Mouse (Mus musculus) c-Kit-positive CD71-positive TER-119-positive erythroid progenitor cells, embryonic 14.5 days (primary cell): ENCODE measurements around the gene Myh7b.

Experiments
- DNase-seq: peaks from one replicate; pipeline ENCODE4 v3.0.0-alpha.2; 2013; ENCODE audit warnings: low spot score

The Myh7b gene

DNA sequence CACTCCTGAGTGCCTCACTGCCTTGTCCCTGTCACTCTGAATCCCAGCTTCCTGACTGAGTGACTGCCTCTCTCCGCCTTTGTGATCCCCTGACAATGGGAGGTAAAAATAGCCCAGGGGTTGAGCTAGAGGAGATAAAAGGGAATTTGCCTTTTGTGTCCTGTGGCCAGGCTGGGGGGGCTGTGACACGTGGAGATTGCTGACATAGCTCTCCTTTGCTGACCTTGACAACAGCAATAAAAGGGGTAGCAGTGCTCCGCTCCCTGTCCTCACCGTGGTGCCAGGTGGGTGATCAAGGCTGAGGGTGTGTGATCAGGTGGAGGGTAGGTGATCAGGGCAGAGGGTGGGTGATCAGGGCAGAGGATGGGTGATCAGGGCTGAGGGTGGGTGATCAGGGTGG, at the start of gene Myh7b:
Myh7b (plus strand) TSS at position 235 of the 400 bp plus-strand sequence.
- DNase-seq: no peak

DNA sequence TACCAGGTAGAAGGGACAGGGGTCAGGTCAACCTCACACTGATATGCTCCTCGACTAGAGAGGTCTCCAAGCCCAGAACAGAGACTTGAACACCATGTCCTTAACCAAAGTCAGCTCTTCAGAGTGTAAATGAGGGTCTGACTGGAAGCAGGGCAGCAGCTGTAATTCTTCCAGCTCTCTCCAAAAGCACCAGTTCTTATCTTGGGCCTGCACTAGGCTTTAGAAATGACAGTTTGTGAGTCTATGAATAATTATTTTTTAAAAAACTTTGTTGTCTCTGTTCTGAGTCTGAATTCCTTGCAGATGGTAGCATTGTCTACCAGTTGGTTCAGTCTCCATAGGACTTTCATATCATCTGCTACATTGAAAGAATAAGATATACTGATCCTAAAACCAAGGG, 48.8 kb upstream of the Myh7b start:
- DNase-seq: no peak

DNA sequence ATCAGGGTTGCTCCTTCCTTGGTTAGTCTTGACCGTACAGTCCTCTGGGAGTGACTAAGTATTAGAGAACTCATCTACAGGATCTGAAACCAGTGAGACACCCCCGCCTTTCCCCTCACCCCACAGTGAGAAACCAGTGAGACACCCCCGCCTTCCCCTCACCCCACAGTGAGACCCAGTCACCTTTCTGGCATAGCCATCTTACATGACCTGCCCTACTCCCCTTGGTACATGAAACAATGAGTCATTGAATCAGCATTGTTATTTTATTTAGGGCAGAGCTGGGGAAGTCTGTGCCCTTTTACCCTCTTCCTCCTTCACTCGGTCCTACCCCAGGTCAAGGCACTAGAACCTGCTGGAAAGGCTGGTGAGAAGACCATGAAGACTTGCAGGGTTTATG, 48.1 kb upstream of the Myh7b start:
- no peak for DNase-seq

DNA sequence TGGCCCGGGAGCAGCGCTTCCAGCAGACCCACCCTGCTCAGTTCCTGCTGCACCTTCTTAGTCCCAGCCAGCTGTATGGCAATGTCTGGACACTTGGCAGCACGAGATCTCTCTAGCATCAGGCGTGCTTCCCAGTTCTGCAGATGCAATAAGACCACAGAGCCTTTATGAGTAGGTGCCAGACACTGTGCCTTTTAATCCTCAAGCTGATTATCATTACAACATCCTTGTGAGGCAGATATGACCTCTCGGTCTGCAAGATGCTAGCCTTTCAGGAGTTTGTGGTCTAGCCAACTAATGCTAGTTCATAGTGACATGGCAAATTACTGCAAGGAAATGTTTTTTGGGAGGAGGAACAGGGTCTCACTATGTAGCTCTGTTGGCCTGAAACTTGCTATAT, 43.3 kb upstream of the Myh7b start:
- no peak for DNase-seq

DNA sequence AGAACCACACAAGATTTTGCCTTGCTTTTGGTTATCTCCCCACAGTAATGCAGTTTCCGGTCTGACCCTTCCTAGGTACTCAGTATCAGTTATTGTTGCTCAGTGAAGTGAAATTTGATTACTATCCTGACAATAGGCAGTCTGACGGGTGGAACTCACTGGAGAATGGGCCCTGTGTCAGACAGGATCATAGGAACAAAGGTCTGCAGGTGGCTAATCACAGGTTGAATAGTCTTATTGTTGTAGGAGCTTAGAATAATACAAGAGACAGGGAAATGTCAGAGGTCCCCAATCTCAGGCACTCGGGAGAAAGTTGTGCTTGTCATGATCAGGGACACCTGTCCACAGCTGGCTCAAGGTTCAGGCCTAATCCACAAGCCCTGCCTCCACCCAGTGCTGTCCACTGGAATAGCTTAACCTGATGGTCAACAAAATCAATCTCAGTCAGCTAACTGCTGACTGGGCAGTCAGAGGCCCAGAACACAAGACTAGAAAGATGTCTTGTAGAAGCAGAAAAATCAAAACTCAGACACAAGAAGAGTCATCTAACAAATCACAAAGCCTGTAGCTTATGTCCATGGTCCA, 41.7 kb upstream of the Myh7b start:
- DNase-seq: no peak

DNA sequence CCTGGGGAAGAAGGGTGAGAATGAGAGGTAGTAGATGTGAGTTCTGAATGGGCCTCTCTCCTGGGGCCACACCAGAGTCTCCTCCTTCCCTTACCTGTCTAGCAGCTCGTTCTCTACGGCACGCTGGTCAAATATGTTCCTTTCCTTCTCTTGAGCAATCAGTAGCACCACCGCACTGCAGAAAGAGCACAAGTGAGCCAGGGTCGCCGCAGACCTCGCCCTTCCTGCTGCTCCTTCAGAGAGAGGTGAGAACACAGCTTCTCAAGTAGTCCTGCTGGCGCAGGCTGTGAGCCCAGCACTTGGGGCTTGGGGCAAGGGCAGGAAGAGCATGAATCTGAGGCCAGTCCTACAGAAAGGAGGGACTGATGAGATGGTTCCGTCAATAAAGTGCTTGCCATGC, 38.0 kb upstream of the Myh7b start:
- no peak for DNase-seq

DNA sequence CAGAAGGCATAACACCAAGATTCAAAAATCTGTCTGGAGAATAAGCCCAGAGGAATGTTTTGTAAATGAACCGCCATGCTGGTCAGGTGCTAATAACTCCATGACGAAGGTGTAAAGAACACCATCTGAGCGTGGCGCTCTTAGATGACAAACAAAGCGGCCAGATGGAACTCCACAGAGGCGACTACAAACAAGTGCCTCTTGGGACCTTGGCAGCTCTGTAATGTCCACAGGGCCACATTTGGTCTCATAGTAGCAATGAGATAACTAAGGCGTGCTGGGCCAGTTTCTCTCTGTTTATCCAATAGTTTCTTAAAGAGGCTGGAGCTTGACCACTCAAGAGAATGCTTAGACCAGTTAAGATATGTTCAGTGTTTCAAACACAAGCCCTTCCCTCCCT, 37.0 kb upstream of the Myh7b start:
- DNase-seq: no peak

DNA sequence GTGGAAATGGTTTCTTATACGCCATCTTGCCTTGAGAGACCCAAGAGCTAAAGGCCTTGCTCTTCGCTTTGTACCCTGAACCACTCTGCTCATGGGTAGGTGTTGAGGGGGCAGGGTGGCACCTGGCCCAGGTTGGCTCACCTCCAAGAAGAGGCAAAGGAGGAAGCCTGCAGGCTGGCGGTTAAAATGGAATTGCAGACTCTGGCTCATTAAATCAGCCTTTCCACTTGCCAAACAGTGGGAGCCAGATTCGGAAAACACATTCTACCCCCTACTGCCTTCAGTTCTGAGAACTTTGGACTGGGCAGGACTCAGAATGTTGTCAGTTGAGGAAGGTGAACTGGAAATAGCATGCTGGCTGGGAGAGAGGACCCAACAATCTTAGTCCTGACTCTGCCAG, 36.3 kb upstream of the Myh7b start:
- no peak for DNase-seq

DNA sequence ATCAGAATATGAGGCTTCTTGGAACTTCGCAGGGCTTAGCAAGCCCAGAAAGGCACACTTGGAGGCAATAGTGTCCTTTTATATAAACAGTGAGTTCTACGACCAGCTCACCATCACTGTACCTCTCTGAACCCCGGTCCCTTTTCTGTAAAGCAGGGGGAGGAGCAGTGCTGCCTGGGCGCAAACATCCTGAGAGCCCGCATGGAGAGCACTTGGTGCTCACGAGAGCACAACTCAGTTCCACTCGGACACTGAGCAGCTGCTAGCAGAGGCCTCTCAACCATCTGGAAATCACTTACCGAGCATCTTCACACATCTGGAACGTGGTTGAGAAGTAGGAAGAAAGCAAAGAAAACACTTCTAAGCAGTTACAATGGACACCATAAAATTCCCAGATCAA, 34.4 kb upstream of the Myh7b start:
- no peak for DNase-seq

DNA sequence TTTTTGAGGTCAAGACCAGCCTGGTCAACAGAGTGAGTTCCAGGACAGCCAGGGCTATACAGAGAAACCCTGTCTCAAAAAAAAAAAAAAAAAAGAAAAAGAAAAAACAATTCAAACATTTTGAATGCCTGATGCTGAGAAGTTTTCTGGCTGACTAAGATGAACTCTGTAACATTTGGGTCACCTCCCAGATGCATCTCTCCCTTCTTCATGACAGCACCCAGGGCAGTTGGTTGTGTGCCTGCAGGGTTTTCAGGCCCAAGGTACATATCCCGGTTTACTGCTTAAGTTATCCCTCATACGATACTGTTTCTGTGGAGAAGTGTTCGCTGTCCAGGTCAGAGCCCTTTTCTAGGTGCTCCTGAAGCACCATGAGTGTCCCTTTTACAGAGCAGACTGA, 30.7 kb upstream of the Myh7b start:
- DNase-seq: no peak

DNA sequence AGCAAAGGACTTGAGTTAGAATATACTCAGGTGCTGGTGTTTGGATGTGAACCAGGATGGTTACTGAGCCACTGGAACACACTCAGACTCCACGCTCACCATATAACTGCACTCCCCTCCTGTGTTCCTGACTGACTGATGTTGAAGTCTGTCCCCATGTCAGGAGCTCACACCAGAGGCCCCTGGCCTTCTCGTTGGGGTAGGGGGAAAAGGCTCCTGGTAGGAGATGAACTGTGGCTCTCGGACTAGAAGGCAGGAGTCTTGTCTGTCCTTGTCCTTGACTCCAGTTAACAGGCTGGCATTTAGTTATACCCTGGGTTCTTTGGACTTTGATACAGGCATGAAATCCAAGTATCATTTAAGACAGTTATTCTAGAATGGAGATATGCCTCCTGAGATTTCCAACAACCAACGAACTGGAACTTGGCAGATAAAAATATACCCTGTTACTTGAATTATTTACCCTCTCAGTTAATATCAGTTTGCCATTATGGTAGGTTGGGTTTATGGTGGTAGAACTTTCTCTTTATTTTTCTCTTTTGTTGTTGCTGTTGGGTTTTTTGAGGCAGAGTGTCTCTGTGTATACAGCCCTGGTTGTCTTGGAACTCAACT, 28.5 kb upstream of the Myh7b start:
- DNase-seq: no peak

DNA sequence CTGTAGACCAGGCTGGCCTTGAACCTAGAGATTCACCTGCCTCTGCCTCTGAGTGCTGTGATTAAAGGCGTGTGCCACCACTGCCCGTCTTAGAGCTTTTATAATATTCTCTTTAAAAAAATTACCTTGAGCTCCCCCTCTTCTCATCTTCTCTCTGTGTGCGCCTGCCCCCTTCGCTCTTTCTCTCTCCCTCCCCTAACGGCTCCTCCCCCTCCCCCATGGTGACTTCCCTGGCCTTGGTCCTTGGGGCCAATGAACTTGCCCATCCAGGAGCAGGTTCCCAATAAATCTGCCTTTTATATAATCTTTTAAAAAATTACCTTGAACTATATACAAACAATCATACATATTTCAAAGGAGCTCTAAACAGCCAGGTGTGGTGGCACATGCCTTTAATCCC, 28.0 kb upstream of the Myh7b start:
- no peak for DNase-seq

DNA sequence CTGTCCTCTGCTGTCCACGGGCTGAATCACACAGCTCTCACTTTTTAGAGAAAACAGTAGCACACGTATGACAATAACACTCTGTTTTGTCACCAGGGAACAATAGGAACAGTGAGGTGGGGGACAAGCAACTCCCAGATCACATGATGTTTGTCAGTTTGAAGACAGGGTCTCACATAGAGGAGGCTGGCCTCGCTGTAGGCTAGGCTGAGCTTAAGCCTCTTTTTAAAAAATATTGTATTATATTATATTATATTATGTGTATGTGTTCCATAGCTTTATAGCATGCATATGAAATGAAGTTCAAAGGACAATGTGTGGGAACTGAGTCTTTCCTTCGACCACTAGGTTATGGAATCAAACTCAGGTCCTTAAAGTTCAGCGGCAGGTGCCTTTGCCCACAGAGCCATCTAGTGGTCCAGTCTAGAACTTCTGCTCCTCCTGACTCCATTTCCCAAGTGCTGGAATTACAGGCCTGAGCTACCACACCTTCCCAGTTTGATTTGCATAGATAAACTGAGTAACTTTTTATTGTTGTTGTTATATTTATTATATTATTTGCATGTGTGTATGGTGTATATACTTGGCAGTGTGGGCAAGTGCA, 27.0 kb upstream of the Myh7b start:
- peak; percentile 57 for DNase-seq

DNA sequence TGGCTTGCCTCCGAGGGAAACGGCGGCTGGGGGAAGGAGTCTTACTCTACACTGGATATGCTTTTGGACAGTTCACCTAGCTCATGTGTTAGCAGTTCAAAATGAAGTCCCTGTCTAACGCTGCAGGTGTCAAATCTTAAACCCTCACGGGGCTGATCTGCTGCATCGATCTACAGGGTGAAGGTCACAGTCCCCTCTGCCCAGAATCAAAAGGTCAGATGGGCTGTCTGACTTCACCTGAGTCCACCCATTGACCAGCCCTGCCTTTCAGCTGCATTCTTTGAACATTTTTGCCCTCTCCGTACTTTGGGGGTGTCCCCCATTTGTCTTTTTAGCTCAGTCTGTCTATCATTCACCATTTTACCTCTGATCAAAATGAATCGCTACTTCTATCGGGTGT, 25.9 kb upstream of the Myh7b start:
- no peak for DNase-seq

DNA sequence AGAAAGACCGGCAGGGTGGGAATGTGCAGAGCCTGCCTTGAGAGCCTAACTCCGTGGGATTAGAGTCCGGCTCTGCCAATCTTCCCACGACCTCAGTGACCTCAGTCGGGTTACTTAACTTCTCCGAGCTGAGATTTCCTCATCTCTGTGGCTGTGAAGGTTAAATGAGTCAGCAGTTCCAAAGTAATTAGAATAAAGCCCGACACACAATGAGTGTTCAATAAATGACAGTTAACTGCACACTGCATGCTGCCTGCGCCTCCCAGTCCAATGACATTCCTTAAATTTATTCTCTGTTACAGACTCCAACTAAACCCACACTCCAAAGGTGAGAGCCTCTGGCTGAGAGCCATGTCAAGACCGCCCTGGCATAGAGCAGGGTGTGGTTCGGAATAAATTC, 25.5 kb upstream of the Myh7b start:
- no peak for DNase-seq

DNA sequence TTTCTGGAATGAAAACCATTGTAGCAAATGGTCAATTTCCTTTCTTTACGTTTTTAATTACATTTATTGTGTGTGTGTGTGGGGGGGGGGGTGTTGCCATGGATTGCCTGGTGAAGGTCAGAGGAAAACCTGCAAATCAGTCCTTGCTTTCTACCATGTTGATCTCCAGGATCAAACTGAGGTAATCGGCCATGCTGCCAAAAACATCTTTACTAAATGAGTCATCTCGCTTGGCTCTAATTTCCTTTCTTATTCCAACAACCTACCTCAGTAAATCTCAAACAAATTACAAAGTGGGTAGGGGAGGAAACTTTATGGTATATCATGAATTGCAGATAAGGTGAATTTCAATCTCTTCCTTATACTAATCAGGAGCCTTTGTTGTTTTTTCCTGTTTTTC, 22.9 kb upstream of the Myh7b start:
- DNase-seq: no peak

DNA sequence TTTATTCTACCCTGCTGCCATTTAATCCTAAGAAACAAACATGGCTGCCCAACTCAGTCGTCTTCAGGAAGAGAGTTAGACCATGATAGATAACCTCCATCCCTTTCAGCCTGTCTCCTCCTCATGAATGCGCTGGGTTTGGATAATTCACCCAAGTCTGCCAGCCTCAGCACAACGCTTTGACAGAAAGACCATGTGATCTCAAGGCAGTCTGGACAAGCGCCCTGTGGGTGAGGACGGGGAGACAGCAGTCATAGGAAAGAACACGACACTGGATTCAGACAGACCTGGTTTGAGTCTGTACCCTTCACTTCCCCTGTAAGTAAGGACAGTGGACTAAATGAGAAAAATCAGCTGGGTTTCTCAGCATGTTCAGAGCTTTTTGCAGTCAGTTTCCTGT, 21.5 kb upstream of the Myh7b start:
- no peak for DNase-seq

DNA sequence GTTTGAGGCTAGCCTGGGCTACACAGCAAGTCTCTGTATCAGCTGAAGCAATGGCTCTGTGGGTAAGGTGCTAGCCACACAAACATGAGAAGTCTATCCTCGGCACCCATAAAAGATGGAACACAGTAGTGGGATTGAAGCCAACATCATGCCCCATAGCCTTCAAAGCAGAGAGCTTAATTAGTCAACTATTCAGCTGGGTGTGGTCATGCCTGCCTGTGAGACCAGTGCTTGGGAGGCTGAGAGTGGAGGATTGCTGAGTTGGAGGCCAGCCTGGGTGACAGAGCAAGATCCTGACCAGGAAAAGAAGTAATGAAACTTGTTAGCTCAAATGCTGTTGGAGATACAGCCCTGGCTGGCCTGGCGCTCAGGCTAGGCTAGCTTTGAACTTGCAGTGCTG, 20.1 kb upstream of the Myh7b start:
- DNase-seq: no peak

DNA sequence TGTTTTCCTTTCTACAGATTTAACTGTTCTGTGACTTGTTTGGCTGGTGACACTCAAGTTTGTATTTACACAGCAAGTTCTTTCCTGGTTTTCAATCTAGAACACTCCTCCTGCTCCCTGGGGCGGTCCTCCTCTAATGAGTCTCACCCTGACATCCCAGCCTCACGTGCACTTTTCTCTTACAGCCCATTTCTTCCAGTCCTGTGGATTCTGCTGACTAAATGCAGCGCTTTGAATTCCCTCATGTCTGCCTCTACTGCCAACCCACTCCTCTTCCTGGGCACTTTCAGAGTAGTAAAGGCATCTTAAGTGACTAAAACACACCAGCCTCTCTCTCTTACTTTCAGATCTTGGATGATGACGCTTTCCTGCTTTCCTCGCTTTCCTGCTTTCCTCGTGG, 19.3 kb upstream of the Myh7b start:
- DNase-seq: no peak

DNA sequence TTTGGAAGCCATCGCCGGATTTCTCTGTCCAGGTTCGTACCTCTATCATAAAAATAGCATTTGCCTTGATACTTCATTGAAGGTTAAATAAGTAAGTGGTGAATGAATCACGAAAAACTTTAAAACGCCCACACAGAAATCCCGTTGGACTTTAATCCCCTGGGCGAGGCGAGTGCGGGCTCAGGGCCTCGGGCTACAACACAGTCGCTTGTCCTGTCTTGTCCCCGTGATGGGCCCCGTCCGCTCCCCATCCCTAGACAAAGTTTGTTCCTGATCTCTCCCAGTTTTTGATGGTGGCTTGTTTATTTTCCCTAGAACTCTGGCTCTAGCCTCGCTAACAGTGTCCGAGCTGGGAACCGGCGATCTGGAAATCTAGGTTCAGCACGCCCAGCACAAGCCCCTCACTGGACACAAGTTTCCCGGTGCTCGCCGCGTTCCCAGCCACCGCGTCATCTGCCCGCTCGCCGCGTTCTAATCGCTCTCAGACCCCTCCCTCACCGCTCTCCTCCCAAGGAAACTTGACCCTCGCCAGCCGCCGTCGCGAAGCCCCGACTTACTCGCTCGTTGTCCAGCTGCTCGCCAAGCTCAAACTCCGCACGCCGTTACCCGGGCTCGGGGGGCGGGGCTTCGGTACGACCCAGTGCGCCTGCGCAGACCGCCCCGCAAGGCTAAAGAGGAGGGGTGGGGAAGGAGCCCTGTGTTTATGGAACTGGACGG, 18.7 kb upstream of the Myh7b start, which contains the start of gene Gss:
Gss (minus strand) TSS at position 674 of the 717 bp plus-strand sequence.
- DNase-seq: peak; percentile 89

DNA sequence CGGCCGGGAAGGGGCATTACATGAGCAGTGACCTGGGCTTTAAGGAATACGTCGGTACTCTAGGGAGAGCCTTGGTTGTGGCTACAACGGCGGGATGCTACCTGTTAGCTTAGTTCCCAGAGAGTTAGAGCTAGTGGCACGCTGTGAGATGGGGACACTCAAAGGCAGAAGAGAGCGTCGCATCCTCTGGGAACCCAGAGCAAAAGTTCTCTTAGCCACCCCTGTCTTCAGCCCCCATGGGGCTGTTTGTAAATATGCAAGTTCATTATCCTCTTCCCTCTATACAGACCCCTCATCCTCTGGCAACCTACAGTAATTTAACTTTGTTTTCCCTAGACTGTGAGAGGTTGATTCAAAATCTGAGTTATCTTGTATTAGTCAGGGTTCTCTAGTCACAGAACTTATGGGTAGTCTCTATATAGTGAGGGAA, 18.1 kb upstream of the Myh7b start:
- DNase-seq: no peak

DNA sequence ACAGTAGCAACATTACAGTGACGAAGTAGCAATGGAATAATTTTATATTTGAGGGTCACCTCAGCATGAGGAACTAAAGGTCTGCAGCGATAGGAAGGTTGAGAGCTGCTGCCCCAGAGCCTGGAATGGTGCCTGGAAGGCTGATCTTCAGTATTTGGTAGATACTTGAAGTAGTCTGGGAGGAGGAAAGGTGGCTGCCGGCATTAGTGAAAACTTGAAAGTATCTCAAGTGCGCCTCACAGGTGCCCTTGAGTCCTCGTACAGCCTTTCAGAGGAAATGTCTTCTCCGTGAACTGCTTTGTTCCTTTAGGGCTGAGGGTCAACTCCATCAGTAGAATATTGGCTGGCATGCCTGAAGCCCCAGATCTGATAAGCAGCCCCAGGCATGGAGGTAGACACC, 15.5 kb upstream of the Myh7b start:
- no peak for DNase-seq

DNA sequence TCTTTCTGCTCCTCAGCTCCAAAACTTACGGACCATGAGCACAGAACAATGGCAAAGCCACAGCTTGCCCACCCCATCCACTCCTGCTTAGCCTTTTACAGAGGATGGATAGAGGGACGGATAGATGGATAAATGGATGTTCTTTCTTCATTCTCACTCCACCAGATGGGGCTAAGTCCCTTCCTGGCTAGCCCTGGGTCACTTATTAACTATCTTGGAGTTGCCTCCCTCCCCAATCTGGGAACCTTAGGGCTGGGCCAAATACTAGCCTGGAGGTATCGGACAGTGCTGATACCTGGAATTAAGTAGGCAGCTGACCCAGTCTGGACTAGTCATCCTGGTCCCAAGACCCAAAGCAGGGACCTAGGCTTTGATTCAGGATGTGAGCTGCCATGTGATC, 7.3 kb upstream of the Myh7b start:
- DNase-seq: peak; percentile 48
